In the genomic region with DNA sequence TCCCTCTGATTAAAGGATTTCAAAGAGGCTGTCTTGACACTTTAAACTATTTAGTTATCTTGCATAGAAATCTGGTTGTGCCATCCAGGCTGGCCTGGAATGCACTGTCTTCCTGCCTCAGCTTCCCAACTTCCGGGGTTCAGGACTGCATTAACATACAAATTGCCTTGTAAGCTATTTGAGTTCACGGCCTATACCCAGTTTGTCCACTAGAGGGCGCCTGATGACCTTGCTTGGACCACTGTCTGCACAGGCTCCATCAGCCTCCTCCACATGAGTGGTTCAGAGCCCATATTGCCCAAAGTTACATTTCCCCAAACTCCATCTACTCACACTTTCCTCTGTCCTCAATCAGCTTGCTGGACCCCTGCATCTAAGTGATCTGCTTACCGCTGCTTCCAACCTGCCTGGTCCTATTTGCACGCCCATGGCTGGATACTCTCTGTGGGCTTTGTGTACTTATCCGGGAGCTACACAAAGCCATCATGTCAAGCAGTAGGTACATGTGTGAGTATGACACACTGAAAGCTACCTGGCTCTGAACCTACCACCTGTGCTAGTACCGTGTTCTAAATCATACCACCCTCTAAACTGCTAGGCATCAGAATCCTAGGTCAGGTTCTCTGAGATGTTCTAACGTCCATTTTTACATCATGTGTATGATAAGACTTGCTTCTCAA, we compare ENCODE assay signal across 9 mouse cellular contexts. TPM values are rescaled to one million over a fixed set of nuclear protein-coding genes. Genes with fewer than 3 reads are reported as not detected.
DNase-seq lines count a peak whose midpoint lies in the region; ATAC-seq lines count a peak whose summit lies in the region.
"Had no signal": no experiment of that assay in that cellular context is flagged by ENCODE, and none has a peak within 500 bp of the region (broad histone marks: within the 10 kb centered on the region; RNA-seq: fewer than 3 reads in every experiment).

No protein-coding gene starts in this region.

- WGBS in hindbrain, embryonic 11.5 days: 55% methylated on average over 8 of the region's 8 CpGs

- peak; percentile 60 for DNase-seq in Muller cell, postnatal 12 days (ENCODE audit: inconsistent ontology term)
- DNase-seq in cerebellum, adult 8-10 months: peak; percentile 74
- DNase-seq in hindbrain, embryonic 11.5 days (ENCODE audit: low spot score): peak; percentile 95
- DNase-seq in layer of hippocampus, adult 9-11 months: peak; percentile 81
- peak; percentile 91 for DNase-seq in lung, postnatal 10 days
- peak; percentile 68 for DNase-seq in retina, adult 2 months (ENCODE audit: low read depth, low spot score)
- peak; percentile 88 for DNase-seq in thymus, postnatal 14 days

- H3K9ac ChIP-seq in hindbrain, embryonic 11.5 days (ENCODE audit: low read depth, low read length): no peak overlapping the region

- H3K36me3 ChIP-seq in hindbrain, embryonic 11.5 days (ENCODE audit: control insufficient read depth, insufficient read depth, low read length): no peaks in the 10 kb centered on the region

- H3K27me3 ChIP-seq in hindbrain, embryonic 11.5 days (ENCODE audit: control insufficient read depth, insufficient read depth, low read length): no peaks in the 10 kb centered on the region

- no peaks in the 10 kb centered on the region for H3K4me1 ChIP-seq in hindbrain, embryonic 11.5 days (replicated peaks; ENCODE audit: control insufficient read depth, insufficient read depth, low read length)

- no peak overlapping the region for H3K4me2 ChIP-seq in hindbrain, embryonic 11.5 days (replicated peaks; ENCODE audit: low read depth, low read length)

- no peaks in the 10 kb centered on the region for H3K9me3 ChIP-seq in hindbrain, embryonic 11.5 days (ENCODE audit: control insufficient read depth, low read length)

- H3K27ac ChIP-seq in hindbrain, embryonic 11.5 days (ENCODE audit: low read depth, low read length): no peak overlapping the region

- peak; percentile 22 for ATAC-seq in frontal cortex, adult (ENCODE audit: low TSS enrichment)
- ATAC-seq in hindbrain, embryonic 11.5 days (ENCODE audit: low FRiP score): peak; percentile 91

- H3K4me3 ChIP-seq in hindbrain, embryonic 11.5 days (ENCODE audit: low read depth, low read length): no peak overlapping the region
- H3K4me3 ChIP-seq: myocyte had no signal

RNA-seq across cellular contexts. Expression of gene AI597479, which starts 41.2 kb away (rescaled TPM):
- 39.3 and 44.5 TPM in 2 replicates for polyA plus RNA-seq in hindbrain, embryonic 11.5 days (2014; fragmentation: Nextera tagmentation; extraction: Ambion mirVana)

RNA-seq across cellular contexts. Expression of gene Tgfbrap1, which starts 41.3 kb away (rescaled TPM):
- polyA plus RNA-seq in hindbrain, embryonic 11.5 days (2014; fragmentation: Nextera tagmentation; extraction: Ambion mirVana): 15.1 and 17.2 TPM in 2 replicates

RNA-seq across cellular contexts. Expression of gene Fhl2, which starts 57.1 kb away (rescaled TPM):
- 9.3 and 10.8 TPM in 2 replicates for polyA plus RNA-seq in hindbrain, embryonic 11.5 days (2014; fragmentation: Nextera tagmentation; extraction: Ambion mirVana)
